Mouse (Mus musculus) retina, postnatal 7 days (tissue): Measurements from ENCODE around the gene Ceacam1.
"Not testable (repeated sequence)": the region's sequence is repeated elsewhere in the genome, so short reads cannot be mapped to it uniquely, and the experiment has no call there.

Experiments used
- DNase-seq: peaks from one replicate; pipeline ENCODE4 v3.0.0-alpha.2; 2012; ENCODE audit warnings: low read depth, low spot score

Ceacam1 gene

GRCm38 (mm10) chr7:25439978-25440815 lies 37.2 kb downstream of the Ceacam1 start:
- no peak for DNase-seq

GRCm38 (mm10) chr7:25439124-25439822 lies 38.1 kb downstream of the Ceacam1 start:
- no peak for DNase-seq

- no peak for DNase-seq
These were observed 40.7 kb downstream of the Ceacam1 start for GRCm38 (mm10) chr7:25436704-25437103.

GRCm38 (mm10) chr7:25436226-25436625 lies 41.2 kb downstream of the Ceacam1 start:
- no peak for DNase-seq

- DNase-seq, result no peak
These were observed 41.9 kb downstream of the Ceacam1 start for GRCm38 (mm10) chr7:25435546-25435851.

- no peak for DNase-seq
These were observed 42.5 kb downstream of the Ceacam1 start for GRCm38 (mm10) chr7:25434654-25435545.

GRCm38 (mm10) chr7:25433781-25434560 lies 43.4 kb downstream of the Ceacam1 start:
- DNase-seq, result no peak

- DNase-seq, result no peak
These were observed 44.3 kb downstream of the Ceacam1 start for GRCm38 (mm10) chr7:25433007-25433541.

GRCm38 (mm10) chr7:25432381-25432780 lies 45.0 kb downstream of the Ceacam1 start:
- no peak for DNase-seq

GRCm38 (mm10) chr7:25429886-25430784 lies 47.3 kb downstream of the Ceacam1 start:
- DNase-seq, result no peak

GRCm38 (mm10) chr7:25428321-25428720 lies 49.1 kb downstream of the Ceacam1 start:
- no peak for DNase-seq

- no peak for DNase-seq
These were observed 50.3 kb downstream of the Ceacam1 start for GRCm38 (mm10) chr7:25427144-25427543.

- not testable (repeated sequence) for DNase-seq
These were observed 51.0 kb downstream of the Ceacam1 start for GRCm38 (mm10) chr7:25426380-25426779.

- DNase-seq, result peak; percentile 78
These were observed 53.0 kb downstream of the Ceacam1 start for GRCm38 (mm10) chr7:25424429-25424828.

GRCm38 (mm10) chr7:25422286-25422841 lies 55.0 kb downstream of the Ceacam1 start:
- no peak for DNase-seq

GRCm38 (mm10) chr7:25419943-25420342 lies 57.5 kb downstream of the Ceacam1 start:
- no peak for DNase-seq

- no peak for DNase-seq
These were observed 57.9 kb downstream of the Ceacam1 start for GRCm38 (mm10) chr7:25419536-25419935.

- DNase-seq, result no peak
These were observed 59.8 kb downstream of the Ceacam1 start for GRCm38 (mm10) chr7:25417597-25417996.

GRCm38 (mm10) chr7:25412833-25413441 lies 64.5 kb downstream of the Ceacam1 start, which contains the start of gene Cxcl17:
Gene Cxcl17 (minus strand): TSS chr7:25412886.
- DNase-seq, result no peak
